Mouse (Mus musculus): ENCODE data around the gene Gm8082. TPM values are rescaled to one million over a fixed set of nuclear protein-coding genes. Genes with fewer than 3 reads are reported as not detected.
"Not testable (repeated sequence)": the region's sequence is repeated elsewhere in the genome, so short reads cannot be mapped to it uniquely, and the experiment has no call there.

The Gm8082 gene
- polyA plus RNA-seq (2012), result not detected in 2 replicates

DNA sequence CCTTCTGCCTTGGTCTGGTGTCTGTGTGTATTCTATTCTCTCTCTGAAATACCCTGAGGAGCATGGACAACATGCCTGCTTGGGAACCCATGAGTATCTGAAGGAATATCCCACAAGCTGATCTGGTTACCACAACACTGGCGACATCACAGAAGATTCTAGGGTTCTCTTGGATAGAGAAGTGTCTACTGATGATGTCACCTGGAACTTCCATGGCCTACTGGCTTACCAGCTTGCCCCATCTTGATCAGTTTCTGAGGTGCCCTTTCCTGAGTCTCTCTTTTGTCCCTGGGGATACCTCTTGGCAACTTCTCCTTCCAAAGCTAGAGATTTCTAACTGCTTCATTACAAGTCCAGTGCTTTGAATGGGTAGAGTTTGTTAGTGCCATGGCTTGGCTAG, at the start of gene Gm8082:
Gene Gm8082, minus strand, starts transcription at position 101 of the 400 bp plus-strand sequence.
- H3K4me1 ChIP-seq (ENCODE audit: control insufficient read depth); H3K27me3 ChIP-seq (ENCODE audit: control insufficient read depth); H3K36me3 ChIP-seq (ENCODE audit: control insufficient read depth); H3K4me3 ChIP-seq (replicated peaks); H3K9me3 ChIP-seq (ENCODE audit: control insufficient read depth, low read length): not testable (repeated sequence)

DNA sequence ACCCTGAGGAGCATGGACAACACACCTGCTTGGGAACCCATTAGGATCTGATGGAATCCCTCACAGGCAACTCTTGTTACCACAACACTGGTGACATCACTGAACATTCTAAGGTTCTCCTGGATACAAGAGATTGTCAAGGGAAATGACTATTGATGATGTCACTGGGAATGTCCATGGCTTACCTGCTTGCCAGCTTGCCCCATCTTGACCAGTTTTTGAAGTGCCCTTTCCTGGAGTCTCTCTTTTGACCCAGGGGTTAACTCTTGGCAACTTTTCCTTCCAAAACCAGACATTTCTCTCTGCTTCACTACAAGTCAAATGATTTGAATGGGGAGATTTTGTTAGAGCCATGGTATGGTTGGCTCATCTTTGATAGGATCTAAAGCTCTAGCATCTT, 22.1 kb upstream of the Gm8082 start, which contains the start of gene Gm10376:
Gene Gm10376, minus strand, starts transcription at position 101 of the 400 bp plus-strand sequence.
- not testable (repeated sequence) for H3K4me3 ChIP-seq (replicated peaks); H3K4me1 ChIP-seq (ENCODE audit: control insufficient read depth); H3K27me3 ChIP-seq (ENCODE audit: control insufficient read depth); H3K9me3 ChIP-seq (ENCODE audit: control insufficient read depth, low read length); H3K36me3 ChIP-seq (ENCODE audit: control insufficient read depth)

Other genes starting within 250 kb of the Gm8082 start
- not detected in 2 replicates for gene Gm3015, start 224.8 kb downstream of the Gm8082 start, polyA plus RNA-seq (2012)
- not detected in 2 replicates for gene Gm10377, start 195.6 kb downstream of the Gm8082 start, polyA plus RNA-seq (2012)
- gene Gm21977, start 140.1 kb downstream of the Gm8082 start, polyA plus RNA-seq (2012), result not detected in 2 replicates
- gene Gm10376, start 22.0 kb upstream of the Gm8082 start, polyA plus RNA-seq (2012), result not detected in 2 replicates
- gene Gm8094, start 83.0 kb upstream of the Gm8082 start, polyA plus RNA-seq (2012), result not detected in 2 replicates
- gene Gm8104, start 107.0 kb upstream of the Gm8082 start, polyA plus RNA-seq (2012), result not detected in 2 replicates
- not detected in 2 replicates for gene Gm7233, start 186.2 kb upstream of the Gm8082 start, polyA plus RNA-seq (2012)
- not detected in 2 replicates for gene Gm8122, start 241.7 kb upstream of the Gm8082 start, polyA plus RNA-seq (2012)